Mouse (Mus musculus): ENCODE results near the gene Lgi4.

Lgi4 gene

GRCm38 (mm10) chr7:31076492-31076891, 17.4 kb downstream of the Lgi4 start, which contains the start of gene Fxyd3:
Gene Fxyd3, minus strand, starts transcription at chr7:31076704.
- no peak for DNase-seq (ENCODE audit: low read depth, low spot score)

- no peak for DNase-seq (ENCODE audit: low read depth, low spot score)
Observed at GRCm38 (mm10) chr7:31077470-31077869, 18.3 kb downstream of the Lgi4 start.

GRCm38 (mm10) chr7:31077885-31078445, 18.8 kb downstream of the Lgi4 start:
- peak; percentile 82 for DNase-seq (ENCODE audit: low read depth, low spot score)

GRCm38 (mm10) chr7:31079670-31080069, 20.5 kb downstream of the Lgi4 start:
- no peak for DNase-seq (ENCODE audit: low read depth, low spot score)

GRCm38 (mm10) chr7:31080611-31081010, 21.5 kb downstream of the Lgi4 start:
- DNase-seq (ENCODE audit: low read depth, low spot score), result no peak

GRCm38 (mm10) chr7:31081106-31081505, 22.0 kb downstream of the Lgi4 start:
- DNase-seq (ENCODE audit: low read depth, low spot score), result no peak

GRCm38 (mm10) chr7:31082106-31082505, 23.0 kb downstream of the Lgi4 start:
- no peak for DNase-seq (ENCODE audit: low read depth, low spot score)

GRCm38 (mm10) chr7:31082831-31083588, 23.9 kb downstream of the Lgi4 start:
- DNase-seq (ENCODE audit: low read depth, low spot score), result peak; percentile 70

- peak; percentile 27 for DNase-seq (ENCODE audit: low read depth, low spot score)
Observed at GRCm38 (mm10) chr7:31084140-31084539, 25.0 kb downstream of the Lgi4 start.

GRCm38 (mm10) chr7:31085171-31085570, 26.0 kb downstream of the Lgi4 start:
- peak; percentile 63 for DNase-seq (ENCODE audit: low read depth, low spot score)

GRCm38 (mm10) chr7:31086175-31086755, 27.1 kb downstream of the Lgi4 start:
- DNase-seq (ENCODE audit: low read depth, low spot score), result no peak

GRCm38 (mm10) chr7:31087262-31087661, 28.1 kb downstream of the Lgi4 start:
- DNase-seq (ENCODE audit: low read depth, low spot score), result no peak

- no peak for DNase-seq (ENCODE audit: low read depth, low spot score)
Observed at GRCm38 (mm10) chr7:31088206-31088605, 29.1 kb downstream of the Lgi4 start.

- DNase-seq (ENCODE audit: low read depth, low spot score), result no peak
Observed at GRCm38 (mm10) chr7:31089721-31090120, 30.6 kb downstream of the Lgi4 start.

- peak; percentile 16 for DNase-seq (ENCODE audit: low read depth, low spot score)
Observed at GRCm38 (mm10) chr7:31094774-31095501, 35.8 kb downstream of the Lgi4 start.

GRCm38 (mm10) chr7:31096892-31097564, 37.9 kb downstream of the Lgi4 start:
- DNase-seq (ENCODE audit: low read depth, low spot score), result no peak

GRCm38 (mm10) chr7:31097583-31098248, 38.6 kb downstream of the Lgi4 start:
- DNase-seq (ENCODE audit: low read depth, low spot score), result peak; percentile 94

- peak; percentile 74 for DNase-seq (ENCODE audit: low read depth, low spot score)
Observed at GRCm38 (mm10) chr7:31098697-31099611, 39.8 kb downstream of the Lgi4 start.

GRCm38 (mm10) chr7:31099612-31099982, 40.5 kb downstream of the Lgi4 start:
- peak; percentile 40 for DNase-seq (ENCODE audit: low read depth, low spot score)

- DNase-seq (ENCODE audit: low read depth, low spot score), result no peak
Observed at GRCm38 (mm10) chr7:31100786-31101185, 41.6 kb downstream of the Lgi4 start.
